Mouse (Mus musculus) layer of hippocampus, adult 18-20 months (tissue): Measurements from ENCODE around the gene Atpaf2. TPM values are rescaled to one million over a fixed set of nuclear protein-coding genes. Genes with fewer than 3 reads are reported as not detected.

Experiments
- DNase-seq, 2 experiments: peaks; one replicate each; pipeline ENCODE4 v3.0.0; 2022; ENCODE audit warnings: low spot score in 2 of 2
- total RNA-seq, 2 experiments: library from RNA; stranded (reverse); gene quantifications; 2 replicates each; pipeline ENCODE4 v1.2.3; 2021

The Atpaf2 gene
- total RNA-seq, 2 experiments from 2014 or later: 22.3 to 24.7 TPM

DNA sequence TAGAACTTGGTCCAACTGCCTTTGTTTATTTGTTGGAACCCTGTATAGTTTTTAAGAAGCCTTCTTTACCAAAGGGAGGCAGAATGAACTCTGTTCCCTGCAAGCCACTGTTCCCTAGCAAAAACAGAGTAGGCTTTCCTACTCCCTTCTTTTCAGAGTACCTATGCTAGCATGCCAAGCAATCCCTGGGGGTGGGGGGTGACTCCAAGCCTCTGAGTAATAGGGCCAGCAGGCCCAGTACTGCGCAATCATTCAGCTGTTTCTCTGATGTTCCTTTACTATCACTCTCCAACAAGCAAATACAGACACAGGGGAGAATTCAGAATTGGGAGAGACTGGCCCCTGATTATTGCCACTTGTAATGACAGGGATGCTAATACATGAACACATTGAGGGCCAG is 11.7 kb downstream of the Atpaf2 start:
- peak in 1 of 2 experiments; percentile 46 for DNase-seq

GRCm38 (mm10) chr11:60397172-60397571 is 21.1 kb downstream of the Atpaf2 start:
- DNase-seq: peak in 1 of 2 experiments; percentile 31

DNA sequence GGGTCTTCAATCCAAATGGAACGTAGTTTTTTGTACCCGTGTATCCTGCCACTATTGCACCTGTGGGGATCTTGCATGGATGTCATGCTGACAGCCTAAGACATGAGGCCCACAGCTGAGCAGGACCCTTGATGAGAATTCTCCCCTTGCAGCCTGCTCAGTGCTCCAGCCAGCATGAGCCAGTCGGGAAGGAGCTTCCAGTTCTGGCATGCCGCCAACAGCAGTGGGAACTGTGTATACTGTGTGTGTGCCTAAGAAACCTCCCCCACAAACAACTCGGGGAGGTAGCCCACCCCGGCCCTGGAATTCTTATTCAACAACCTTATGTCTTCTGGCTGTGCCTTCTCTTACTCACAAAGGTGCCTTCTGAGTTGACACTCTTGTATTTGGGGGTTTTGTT is 21.7 kb downstream of the Atpaf2 start:
- DNase-seq: no peak

DNA sequence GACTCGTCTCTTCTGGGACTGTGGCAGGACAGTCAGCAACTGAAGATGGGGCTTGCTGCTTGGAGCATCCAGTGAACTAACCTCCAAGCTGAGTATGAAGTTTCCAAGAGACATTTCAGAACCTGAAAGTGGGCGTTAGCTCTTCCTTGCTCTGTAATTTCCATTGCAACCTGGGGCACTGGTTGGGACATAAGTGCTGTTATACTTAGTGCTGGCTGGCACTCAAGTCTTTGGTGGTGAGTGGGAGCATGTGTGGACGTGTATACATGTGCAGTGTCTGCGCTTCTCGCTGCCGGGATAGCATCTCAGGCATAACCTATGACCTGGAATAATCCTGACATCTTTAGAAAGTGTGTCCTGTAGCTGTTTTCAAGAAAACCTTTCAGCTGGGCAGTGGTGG is 26.9 kb downstream of the Atpaf2 start:
- no peak for DNase-seq

DNA sequence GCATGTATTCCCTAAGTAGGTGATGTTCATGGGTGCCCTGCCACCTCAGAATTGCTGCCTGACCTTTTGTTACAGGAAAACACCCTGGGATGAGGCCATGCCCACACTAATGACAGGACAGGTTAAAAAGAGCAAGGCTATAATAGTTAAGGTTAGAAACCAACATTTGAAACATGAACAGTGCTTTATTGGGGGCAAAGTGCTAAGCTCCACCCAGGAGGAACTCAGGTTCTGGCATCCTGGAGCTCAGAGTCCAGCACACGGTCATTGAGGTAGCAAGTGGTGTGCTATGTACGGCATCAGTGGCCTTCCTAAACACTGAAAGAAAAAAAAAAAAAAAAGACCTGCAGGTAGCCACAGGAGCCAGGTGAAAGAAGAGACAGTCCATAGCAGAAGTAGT is 30.3 kb downstream of the Atpaf2 start:
- DNase-seq: no peak

DNA sequence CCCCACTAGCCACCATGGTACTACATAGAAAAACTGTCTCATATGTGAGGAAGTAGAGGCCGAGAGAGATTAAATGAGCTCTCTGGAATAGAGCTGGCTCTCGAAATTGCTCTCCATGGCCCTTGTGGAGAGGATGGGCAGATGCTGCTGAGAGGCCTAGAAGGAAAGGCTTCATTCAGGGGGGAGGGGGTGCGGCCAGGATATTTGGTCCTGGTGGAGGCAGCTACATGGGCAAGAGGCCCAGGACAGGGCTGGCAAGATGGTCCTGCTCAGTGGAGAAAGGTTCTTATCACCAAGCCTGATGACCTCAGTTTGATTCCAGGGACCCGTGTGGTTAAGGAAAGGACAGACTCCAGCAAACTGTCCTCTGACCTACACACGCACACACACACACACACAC is 32.3 kb downstream of the Atpaf2 start:
- DNase-seq: no peak

- peak; percentile 74 to 84 for DNase-seq
Observed at GRCm38 (mm10) chr11:60384762-60385421, 33.4 kb downstream of the Atpaf2 start.

DNA sequence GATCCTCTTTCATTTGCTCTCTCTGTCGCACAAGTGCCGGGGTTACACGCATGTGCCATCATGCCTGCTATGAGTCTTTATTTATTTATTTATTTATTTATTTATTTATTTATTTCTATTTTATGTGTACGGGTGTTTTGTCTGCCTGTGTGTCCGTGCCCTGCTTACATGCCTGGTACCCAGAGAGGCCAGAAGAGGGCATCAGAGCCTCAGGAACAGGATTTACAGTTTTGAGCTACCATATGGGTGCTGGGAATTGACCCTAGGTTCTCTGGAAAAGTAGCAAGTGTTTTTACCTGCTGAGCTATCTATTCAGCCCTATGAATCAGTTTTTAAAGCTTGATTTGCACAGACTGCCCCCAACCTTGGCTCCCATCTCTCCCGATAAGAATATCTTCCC is 34.7 kb downstream of the Atpaf2 start:
- DNase-seq: no peak

- no peak for DNase-seq
Observed at GRCm38 (mm10) chr11:60374481-60374880, 43.8 kb downstream of the Atpaf2 start.

DNA sequence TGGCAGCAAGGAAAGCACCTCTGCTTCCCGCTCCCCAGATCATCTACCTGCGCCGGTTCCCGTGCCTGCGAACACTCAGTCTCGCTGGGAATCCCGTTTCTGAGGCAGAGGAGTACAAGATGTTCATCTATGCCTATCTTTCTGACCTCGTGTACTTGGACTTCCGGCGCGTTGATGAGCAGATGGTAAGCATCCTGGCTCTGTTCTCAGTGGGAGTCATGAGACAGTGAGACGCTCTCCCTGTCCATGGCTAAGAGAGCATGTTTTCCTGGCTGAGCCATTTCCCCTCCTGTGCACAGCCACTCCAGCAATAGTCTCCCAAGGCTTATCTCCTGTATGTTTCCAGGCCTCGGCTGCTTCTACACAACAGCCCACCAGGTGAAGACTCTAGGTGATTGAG is 47.8 kb downstream of the Atpaf2 start:
- DNase-seq: no peak

- DNase-seq: no peak
Observed at GRCm38 (mm10) chr11:60369448-60369847, 48.8 kb downstream of the Atpaf2 start.

DNA sequence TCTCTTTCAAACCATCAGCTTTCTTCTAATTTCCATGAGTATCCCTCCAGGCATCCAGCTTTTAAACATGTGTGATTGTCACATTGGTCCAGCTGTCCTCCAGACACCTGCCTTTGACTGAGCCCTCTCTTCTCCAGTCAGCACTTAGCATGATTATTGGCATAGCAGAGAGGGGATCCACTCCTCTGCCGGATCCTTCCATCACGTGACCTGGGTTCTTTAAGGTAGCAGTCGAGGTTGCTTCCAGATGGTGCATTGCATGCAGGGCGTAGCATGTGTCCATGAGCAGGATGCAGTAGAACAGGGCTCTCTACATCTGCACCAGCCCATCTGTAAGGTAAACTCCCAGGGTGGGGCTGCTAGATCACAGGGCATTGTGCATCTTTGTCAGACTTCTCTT is 49.3 kb downstream of the Atpaf2 start:
- DNase-seq: no peak

- no peak for DNase-seq
Observed at GRCm38 (mm10) chr11:60367256-60367655, 51.0 kb downstream of the Atpaf2 start.

DNA sequence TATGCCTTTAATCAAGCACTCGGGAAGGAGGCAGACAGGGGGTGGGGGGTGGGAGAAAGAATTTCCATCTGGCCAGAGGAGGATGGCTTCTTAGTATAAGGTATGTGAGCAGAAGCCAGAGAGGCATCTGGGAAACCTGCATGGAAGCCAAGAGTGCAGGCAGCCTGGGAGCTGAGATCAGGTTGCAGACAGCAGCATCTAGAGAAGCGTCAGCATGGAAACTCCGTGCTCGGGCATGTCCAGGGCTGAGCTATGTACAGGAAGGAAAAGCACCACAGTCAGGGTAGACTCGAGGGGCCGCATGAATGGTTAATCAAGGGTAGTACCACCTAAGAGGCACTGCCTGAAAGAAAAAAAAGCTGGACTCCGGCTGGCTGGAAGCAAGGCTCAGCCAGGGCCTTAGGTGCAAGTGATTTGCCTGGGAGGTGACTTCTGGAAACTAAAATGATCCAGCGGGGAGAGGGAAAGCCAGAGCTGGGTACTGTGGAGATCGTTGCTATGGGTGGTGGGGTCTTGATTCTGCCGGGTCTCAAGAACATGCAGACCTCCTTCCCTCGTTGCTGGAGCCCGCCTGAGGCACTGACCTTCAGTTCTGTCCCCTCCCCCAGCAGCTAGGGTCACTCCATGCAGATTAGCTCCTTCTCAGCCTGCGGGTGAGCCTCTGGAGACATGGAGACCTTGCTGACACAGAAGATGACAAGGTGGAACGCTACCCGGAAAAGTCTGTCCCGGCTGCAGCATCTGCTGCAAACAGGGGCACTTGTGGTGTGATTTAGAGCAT is 51.8 kb downstream of the Atpaf2 start:
- DNase-seq: no peak

DNA sequence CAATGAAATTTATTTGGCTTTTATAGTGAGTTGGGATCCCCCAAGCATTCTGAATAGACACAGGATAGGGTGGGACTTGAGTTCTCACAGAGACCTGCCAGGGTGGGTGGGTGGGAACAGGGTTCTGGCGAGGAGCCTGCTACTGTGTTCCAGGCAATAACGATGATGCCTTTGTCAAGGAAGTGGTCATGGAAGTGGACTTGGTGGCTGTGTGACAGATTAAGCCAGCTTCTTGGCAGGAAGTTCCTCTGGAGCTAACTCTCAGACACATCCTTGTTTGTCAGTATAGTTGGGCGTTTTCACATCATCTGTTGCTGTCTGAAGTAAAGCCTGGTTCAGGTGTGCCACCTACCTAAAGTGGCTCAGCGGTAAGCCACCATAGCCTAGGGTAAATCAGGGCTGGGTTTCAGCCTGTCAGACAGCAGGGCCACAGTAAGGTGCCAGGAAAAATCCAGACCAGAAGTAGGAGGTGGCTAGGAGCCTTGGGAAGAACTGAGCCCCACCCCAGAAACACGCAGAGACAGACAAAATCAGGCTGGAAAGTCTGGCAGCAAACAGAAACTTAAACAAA is 57.5 kb downstream of the Atpaf2 start:
- no peak for DNase-seq

GRCm38 (mm10) chr11:60359936-60360335 is 58.3 kb downstream of the Atpaf2 start:
- DNase-seq: no peak

- no peak for DNase-seq
Observed at GRCm38 (mm10) chr11:60359138-60359537, 59.1 kb downstream of the Atpaf2 start.

DNA sequence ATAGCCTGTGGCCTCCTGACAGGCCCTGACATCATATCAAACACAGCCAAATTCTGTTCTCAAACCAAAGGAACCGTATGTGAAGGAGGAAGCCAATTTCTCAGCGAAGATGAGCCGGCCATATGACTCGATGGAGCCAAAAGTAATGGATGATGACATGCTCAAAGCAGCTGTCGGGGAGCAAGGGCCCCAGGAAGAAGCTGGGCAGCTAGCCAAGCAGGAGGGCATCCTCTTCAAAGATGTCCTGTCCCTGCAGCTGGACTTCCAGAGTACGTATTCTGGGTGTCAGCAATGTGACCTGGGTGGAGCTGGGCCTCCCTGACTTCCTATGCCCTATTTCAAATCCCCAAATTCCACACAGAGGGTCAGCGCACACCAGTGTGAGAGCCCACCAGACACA is 59.7 kb downstream of the Atpaf2 start:
- DNase-seq: no peak

GRCm38 (mm10) chr11:60357116-60357515 is 61.1 kb downstream of the Atpaf2 start:
- DNase-seq: no peak

GRCm38 (mm10) chr11:60355952-60356351 is 62.3 kb downstream of the Atpaf2 start:
- no peak for DNase-seq

GRCm38 (mm10) chr11:60352559-60353411 is 65.5 kb downstream of the Atpaf2 start, which contains the start of the genes Tom1l2 and Drc3:
Gene Tom1l2, minus strand, starts transcription at chr11:60352905.
Gene Drc3, plus strand, starts transcription at chr11:60353329.
- DNase-seq: peak; percentile 99 to 100
